In the genomic region with DNA sequence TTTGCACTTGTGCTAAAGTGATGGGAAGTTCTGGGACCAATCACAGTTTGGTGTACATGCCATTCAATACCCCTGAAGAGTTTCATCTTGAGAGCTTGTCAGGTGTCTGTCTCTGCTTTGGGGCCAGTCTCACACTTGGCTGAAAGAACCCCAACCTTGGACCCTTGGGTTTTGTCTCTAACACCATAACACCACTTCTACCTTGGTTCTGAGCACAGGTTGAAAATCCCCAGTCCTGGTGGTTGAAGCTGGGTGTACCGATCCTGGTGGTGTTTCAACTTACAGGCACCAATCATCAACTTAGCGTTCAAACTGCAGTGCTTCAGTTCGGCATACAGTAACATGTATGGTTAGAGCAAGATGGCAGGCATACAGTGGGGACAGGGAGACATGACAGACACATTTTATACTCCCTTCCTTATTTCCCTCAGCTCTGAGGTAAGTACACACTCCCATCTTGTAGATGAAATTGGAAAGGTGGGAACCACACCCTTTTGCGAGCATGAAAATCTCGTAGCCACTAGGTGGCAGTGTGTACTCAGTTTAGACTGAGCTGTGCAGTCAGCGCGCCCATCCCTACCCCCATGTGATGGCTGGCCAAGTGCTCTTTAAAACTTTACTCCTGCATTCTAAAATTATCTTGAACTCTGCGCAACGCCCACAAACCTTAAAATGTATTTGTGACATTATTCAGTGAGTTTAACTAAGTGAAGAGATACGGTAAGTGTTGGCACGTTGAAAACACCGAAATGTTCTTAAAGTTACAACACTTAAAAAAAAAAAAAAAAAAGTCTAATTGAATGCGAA, we compare ENCODE assay signal across 8 mouse cellular contexts. TPM values are rescaled to one million over a fixed set of nuclear protein-coding genes. Genes with fewer than 3 reads are reported as not detected.
DNase-seq lines count a peak whose midpoint lies in the region.

No protein-coding gene starts in this region.

- H3K4me1 ChIP-seq in megakaryocyte, embryonic 14.5 days: peaks cover 24% of the 10 kb centered on the region

- peaks cover 12% of the 10 kb centered on the region for H3K27me3 ChIP-seq in megakaryocyte, embryonic 14.5 days (replicated peaks)

- peak; percentile 86 for DNase-seq in ZHBTc4 (ENCODE audit: low read depth, low spot score)
- peak; percentile 87 to 91 for DNase-seq in cerebellum, postnatal 14 days
- DNase-seq in frontal cortex, postnatal 36 days (ENCODE audit: low spot score in 2 of 2): peak; percentile 71 to 78
- peak; percentile 84 for DNase-seq in hindlimb bud, embryonic 11.5 days (ENCODE audit: extremely low spot score, low read depth, low spot score)
- peak; percentile 75 to 81 for DNase-seq in left cerebral cortex, adult 18-20 months (ENCODE audit: low spot score in 2 of 2)
- DNase-seq in right cerebral cortex, postnatal 14 days: peak; percentile 87
- DNase-seq in urinary bladder, postnatal 25 days (ENCODE audit: low spot score): peak; percentile 74

- no peaks in the 10 kb centered on the region for H3K36me3 ChIP-seq in megakaryocyte, embryonic 14.5 days (replicated peaks; ENCODE audit: low read length)

- H3K4me3 ChIP-seq in megakaryocyte, embryonic 14.5 days (replicated peaks): peak overlapping the region; percentile 82

- H3K9me3 ChIP-seq in megakaryocyte, embryonic 14.5 days: no peaks in the 10 kb centered on the region

RNA-seq across cellular contexts. Expression of gene Slc25a4, which starts 30.7 kb away (rescaled TPM):
- 100 to 1,000 TPM; 560 to 596 TPM for total RNA-seq in left cerebral cortex, adult 18-20 months (2021)
- 25.5 and 45.6 TPM in 2 replicates for polyA plus RNA-seq in megakaryocyte, embryonic 14.5 days (2012; ENCODE audit: insufficient read depth, low replicate concordance)

RNA-seq across cellular contexts. Expression of gene Helt, which starts 52.7 kb away (rescaled TPM):
- not detected for total RNA-seq in left cerebral cortex, adult 18-20 months (2021)
- not detected in 2 replicates for polyA plus RNA-seq in megakaryocyte, embryonic 14.5 days (2012; ENCODE audit: insufficient read depth, low replicate concordance)

Comparison
In these comparisons a context has a peak if more than half of its experiments do, and no peak if none do; other contexts are left out.
1. Peak in every context shown above with its lines: DNase-seq and H3K4me3 ChIP-seq.